Mouse (Mus musculus) ES-E14 (cell line): ENCODE results near the gene Ephb1. TPM values are rescaled to one million over a fixed set of nuclear protein-coding genes. Genes with fewer than 3 reads are reported as not detected.

ENCODE experiments used
- DNase-seq: peaks from one replicate; pipeline ENCODE4 v3.0.0-alpha.2; 2013; ENCODE audit warnings: low read depth, low spot score
- H3K27ac ChIP-seq: 2 replicates; pipeline ENCODE4 v1.5.1; 2012; ENCODE audit warnings: low read depth, mild to moderate bottlenecking, low read length, moderate library complexity, mixed read lengths; ENCODE audit not compliant: poor library complexity, insufficient read depth, severe bottlenecking
- H3K36me3 ChIP-seq: 2 replicates; pipeline ENCODE4 v1.6.1; 2012; ENCODE audit warnings: mild to moderate bottlenecking, low read length, moderate library complexity, mixed read lengths; ENCODE audit not compliant: control insufficient read depth, poor library complexity, insufficient read depth, severe bottlenecking
- H3K4me1 ChIP-seq, 2 experiments: fragments of 150-350 bp in 1 of 2; sonication (generic) in 1 of 2; 2 replicates each; pipeline ENCODE4 v1.6.1; 2012; ENCODE audit warnings: low read length in 2 of 2, mild to moderate bottlenecking in 1 of 2, mixed read lengths in 1 of 2; ENCODE audit not compliant: control insufficient read depth in 2 of 2, insufficient read depth in 2 of 2, poor library complexity in 1 of 2
- H3K4me3 ChIP-seq, 2 experiments: fragments of 150-350 bp in 1 of 2; sonication (generic) in 1 of 2; 2 replicates each; pipeline ENCODE4 v1.5.1; 2012; ENCODE audit warnings: low read length in 2 of 2, low read depth in 1 of 2, mild to moderate bottlenecking in 1 of 2, mixed read lengths in 1 of 2; ENCODE audit not compliant: insufficient read depth in 1 of 2, poor library complexity in 1 of 2, severe bottlenecking in 1 of 2
- H3K9ac ChIP-seq: 2 replicates; pipeline ENCODE4 v1.6.1; 2012; ENCODE audit warnings: low read depth, mild to moderate bottlenecking, low read length, mixed read lengths; ENCODE audit not compliant: poor library complexity, insufficient read depth, severe bottlenecking
- H3K9me3 ChIP-seq: fragments of 150-350 bp; sonication (generic); 2 replicates; pipeline ENCODE4 v1.6.1; 2012; ENCODE audit warnings: low read depth, mild to moderate bottlenecking, low read length; ENCODE audit not compliant: control insufficient read depth, insufficient read depth
- CHD2 ChIP-seq: IDR thresholded peaks from 2 replicates; pipeline ENCODE4 v1.6.1; 2014; ENCODE audit warnings: mild to moderate bottlenecking, low read depth, low read length, inconsistent platforms
- HCFC1 ChIP-seq: IDR thresholded peaks from 2 replicates; pipeline ENCODE4 v1.6.1; 2012; ENCODE audit warnings: low read length, inconsistent platforms, borderline replicate concordance; ENCODE audit not compliant: insufficient read depth
- MAFK ChIP-seq: IDR thresholded peaks from 2 replicates; pipeline ENCODE4 v1.6.1; 2014; ENCODE audit warnings: mild to moderate bottlenecking, low read depth, low read length, inconsistent platforms; ENCODE audit not compliant: insufficient read depth
- ZC3H11A ChIP-seq: IDR thresholded peaks from 2 replicates; pipeline ENCODE4 v1.6.1; 2012; ENCODE audit warnings: low read depth, mild to moderate bottlenecking, inconsistent platforms, low read length, borderline replicate concordance
- ZNF384 ChIP-seq: IDR thresholded peaks from 2 replicates; pipeline ENCODE4 v1.6.1; 2012; ENCODE audit warnings: low read depth, low read length, inconsistent platforms
- in situ Hi-C, 2 experiments: fragments of 600-800 bp; cut with MboI; formaldehyde crosslinking; loops; one replicate each; pipeline ENCODE4 v1.15.1; 2025; ENCODE audit warnings: low sequenced_read_pairs in 2 of 2, inconsistent platforms in 1 of 2; ENCODE audit not compliant: unreplicated experiment in 2 of 2
- total RNA-seq: library from RNA; depleted of rRNA; stranded (reverse); fragments of 300-350 nt; gene quantifications from 2 replicates; pipeline ENCODE4 v1.2.3, GENCODE M21; 2012

Ephb1 gene
- total RNA-seq, 1 experiment: 0.27 TPM

DNA sequence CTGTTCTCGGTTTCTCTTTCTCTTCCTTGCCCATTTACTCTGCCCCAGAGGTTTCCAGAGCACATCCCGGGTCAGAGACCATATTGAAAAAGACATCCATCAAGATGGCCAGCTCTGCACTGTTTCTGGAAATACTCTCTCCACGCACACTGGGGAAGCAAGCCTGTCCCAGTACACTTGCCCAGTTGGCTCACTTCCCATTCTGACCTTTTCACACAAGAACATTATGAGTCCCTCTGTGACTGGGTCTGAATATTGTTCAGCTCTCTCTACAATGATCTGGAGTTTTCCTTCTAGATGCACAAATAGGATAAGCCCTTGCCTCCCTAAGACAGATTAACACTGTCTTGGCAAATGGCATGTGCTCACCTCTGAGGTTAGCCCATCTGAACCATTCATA, 243.0 kb downstream of the Ephb1 start:
- Histone ChIP-seq H3K27ac (no peak overlapping the region), H3K4me1 (no peaks in the 10 kb centered on the region), H3K4me3 (no peak overlapping the region), H3K9me3 (no peaks in the 10 kb centered on the region), H3K9ac (no peak overlapping the region), H3K36me3 (no peaks in the 10 kb centered on the region)
- TF ChIP-seq CHD2 (no peak), ZNF384 (no peak), HCFC1 (no peak), ZC3H11A (no peak), MAFK (no peak)
- DNase-seq: no peak
- in situ Hi-C loops: no loop called here

DNA sequence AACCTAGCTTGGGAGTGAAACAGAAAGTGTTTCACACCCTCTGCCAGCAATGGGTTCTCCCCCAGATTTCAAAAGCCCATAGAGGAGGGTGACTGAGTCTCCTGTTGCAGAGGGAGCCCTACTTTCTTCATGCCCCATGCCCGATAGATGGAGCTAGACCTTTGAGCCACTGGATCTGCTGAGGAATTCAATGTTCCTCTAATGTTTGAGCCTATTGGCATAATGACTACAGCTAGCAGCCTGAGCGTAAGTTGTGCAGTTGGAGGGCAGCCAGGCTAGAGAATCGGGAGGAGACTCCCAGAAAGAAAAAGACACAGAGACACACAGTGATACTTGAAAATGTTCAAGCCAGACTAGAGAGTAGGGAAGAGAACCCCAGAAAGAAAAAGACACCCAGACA, 246.5 kb downstream of the Ephb1 start:
- no peaks in the 10 kb centered on the region for H3K36me3 ChIP-seq
- TF ChIP-seq ZNF384 (no peak), CHD2 (no peak), HCFC1 (no peak), ZC3H11A (no peak), MAFK (no peak)
- no peak overlapping the region for H3K27ac ChIP-seq
- in situ Hi-C loops: no loop called here
- DNase-seq: no peak
- no peak overlapping the region for H3K9ac ChIP-seq
- no peaks in the 10 kb centered on the region for H3K9me3 ChIP-seq
- H3K4me3 ChIP-seq: no peak overlapping the region
- no peaks in the 10 kb centered on the region for H3K4me1 ChIP-seq

DNA sequence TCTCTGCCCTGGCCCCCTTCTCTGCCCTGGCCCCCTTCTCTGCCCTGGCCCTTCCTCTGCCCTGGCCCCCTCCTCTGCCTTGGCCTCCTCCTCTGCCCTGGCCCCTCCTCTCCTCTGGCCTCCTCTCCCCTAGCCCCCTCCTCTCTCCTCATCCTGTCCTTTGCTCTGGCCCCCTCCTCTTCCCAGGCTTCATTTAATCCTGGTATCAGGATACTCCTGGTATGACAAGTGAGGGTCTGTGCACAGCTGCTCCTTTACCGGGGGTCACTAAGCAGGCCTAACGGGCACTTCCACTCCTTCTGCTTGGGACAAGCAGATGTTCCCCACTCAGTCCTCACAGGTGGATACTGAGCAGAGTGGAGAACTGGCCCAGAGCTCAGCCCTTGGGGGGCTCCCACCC, 247.3 kb downstream of the Ephb1 start:
- in situ Hi-C loops: no loop called here

DNA sequence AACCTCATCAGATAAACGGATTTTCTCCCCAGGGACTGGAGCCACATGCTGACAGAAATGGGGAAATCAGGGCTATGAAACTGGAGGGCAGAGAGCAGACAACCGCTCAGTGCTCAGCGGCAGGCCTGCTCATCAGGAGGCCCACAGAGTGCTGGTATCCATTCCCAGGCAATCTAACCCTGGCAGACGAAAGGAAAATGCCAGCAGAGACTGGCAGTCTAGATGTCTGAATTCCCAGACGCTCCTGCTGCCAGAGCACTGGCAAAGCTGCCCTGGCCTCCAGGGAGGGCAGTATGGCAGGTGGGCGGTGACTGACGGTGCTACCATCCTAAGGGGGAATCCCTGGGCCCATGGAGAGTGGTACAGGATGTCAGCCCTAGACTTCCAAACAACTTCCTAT, 257.7 kb downstream of the Ephb1 start:
- no peak overlapping the region for H3K27ac ChIP-seq
- in situ Hi-C loops: no loop called here

More for the DNA sequence above, 247.3 kb downstream of the Ephb1 start:
- no peak for DNase-seq
- Histone ChIP-seq H3K4me1 (no peaks in the 10 kb centered on the region), H3K27ac (no peak overlapping the region), H3K36me3 (no peaks in the 10 kb centered on the region), H3K4me3 (no peak overlapping the region), H3K9me3 (no peaks in the 10 kb centered on the region), H3K9ac (no peak overlapping the region)
- no peak for TF ChIP-seq ZC3H11A
- no peak for TF ChIP-seq HCFC1
- TF ChIP-seq ZNF384: no peak
- TF ChIP-seq CHD2: no peak
- TF ChIP-seq MAFK: no peak

GRCm38 (mm10) chr9:102088598-102088997, 265.9 kb downstream of the Ephb1 start:
- no peak overlapping the region for H3K4me3 ChIP-seq
- no peaks in the 10 kb centered on the region for H3K36me3 ChIP-seq
- TF ChIP-seq HCFC1 (no peak), MAFK (no peak), ZNF384 (no peak), CHD2 (no peak), ZC3H11A (no peak)
- no peak overlapping the region for H3K27ac ChIP-seq
- in situ Hi-C loops: no loop called here
- H3K9ac ChIP-seq: no peak overlapping the region
- 0 out of 2 replicates have a peak, but pooled peaks cover 2% of the 10 kb centered on the region for H3K9me3 ChIP-seq
- H3K4me1 ChIP-seq: no peaks in the 10 kb centered on the region
- no peak for DNase-seq

More for the DNA sequence above, 257.7 kb downstream of the Ephb1 start:
- Histone ChIP-seq H3K36me3 (no peaks in the 10 kb centered on the region), H3K9me3 (no peaks in the 10 kb centered on the region), H3K4me1 (no peaks in the 10 kb centered on the region), H3K9ac (no peak overlapping the region), H3K4me3 (no peak overlapping the region)
- TF ChIP-seq MAFK (no peak), CHD2 (no peak), HCFC1 (no peak), ZC3H11A (no peak), ZNF384 (no peak)
- no peak for DNase-seq
